Mouse (Mus musculus) CH12.LX (cell line): Measurements from ENCODE around the gene Rtn3.

Experiments
- EP300 ChIP-seq: IDR thresholded peaks from 2 replicates; pipeline ENCODE4 v1.6.1; 2011; ENCODE audit warnings: low read length, improper control_type of control experiment
- HCFC1 ChIP-seq: IDR thresholded peaks from 2 replicates; pipeline ENCODE4 v1.6.1; 2012; ENCODE audit warnings: low read depth, mild to moderate bottlenecking, inconsistent platforms, low read length, improper control_type of control experiment
- NRF1 ChIP-seq: IDR thresholded peaks from 2 replicates; pipeline ENCODE4 v1.6.1; 2014; ENCODE audit warnings: low read depth, mild to moderate bottlenecking, inconsistent platforms, low read length, improper control_type of control experiment, moderate library complexity

DNA sequence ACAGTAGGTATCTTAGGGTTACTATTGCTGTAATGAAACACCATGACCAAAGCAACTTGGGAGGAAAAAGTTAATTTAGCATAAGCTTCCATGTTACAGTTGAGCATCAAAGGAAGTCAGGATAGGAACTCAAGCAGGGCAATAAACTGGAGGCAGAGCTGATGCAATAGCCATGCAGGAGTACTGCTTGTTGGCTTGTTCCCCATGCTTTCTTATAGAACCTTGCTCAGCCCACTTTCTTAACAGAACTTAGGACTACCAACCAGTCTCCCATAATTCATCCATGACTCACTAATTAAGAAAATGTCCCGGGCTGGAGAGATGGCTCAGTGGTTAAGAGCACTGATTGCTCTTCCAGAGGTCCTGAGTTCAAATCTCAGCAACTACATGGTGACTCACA is 23.2 kb upstream of the Rtn3 start:
- no peak for TF ChIP-seq EP300
- TF ChIP-seq HCFC1, result no peak
- TF ChIP-seq NRF1, result no peak
